8 mouse cellular contexts compared by ENCODE assay signal in genomic region chr19:46760375-46761160, GRCm38 (mm10). TPM values are rescaled to one million over a fixed set of nuclear protein-coding genes. Genes with fewer than 3 reads are reported as not detected.
A peak's percentile ranks its signal among the peaks of the same experiment; 100 is the strongest.
DNase-seq lines count a peak whose midpoint lies in the region; ATAC-seq and TF ChIP-seq lines count a peak whose summit lies in the region.

No protein-coding gene starts in this region.

- intact Hi-C loops in heart, postnatal 36 days (cut with DNase I), result loop anchor here (1.0 to 2.0 kb wide), 2 partner anchors 109 to 230 kb away; no protein-coding TSS in a partner anchor

- peak overlapping the region; percentile 71; the same call in 1 of the 2 replicates for H3K27ac ChIP-seq in forebrain, embryonic 14.5 days (ENCODE audit: low read depth, low read length)
- H3K27ac ChIP-seq in lung, embryonic 15.5 days, result no peak overlapping the region
- H3K27ac ChIP-seq in olfactory bulb, adult 2 months (ENCODE audit: insufficient read depth, low read depth, low read length), result peak overlapping the region; percentile 38

- peak; percentile 97 for TF ChIP-seq CTCF in olfactory bulb, adult 2 months (IDR thresholded peaks at IDR 0.05; ENCODE audit: insufficient read depth, low read depth, low read length)

- TF ChIP-seq POLR2A in olfactory bulb, adult 2 months (IDR thresholded peaks at IDR 0.05; ENCODE audit: insufficient read depth, low read depth, low read length), result no peak

- peak overlapping the region; percentile 99 for H3K4me2 ChIP-seq in forebrain, embryonic 14.5 days (ENCODE audit: low read length)
- peak overlapping the region; percentile 97 for H3K4me2 ChIP-seq in lung, embryonic 15.5 days

- H3K9me3 ChIP-seq in forebrain, embryonic 14.5 days (replicated peaks; ENCODE audit: control insufficient read depth, low read length), result no peaks in the 10 kb centered on the region
- no peaks in the 10 kb centered on the region for H3K9me3 ChIP-seq in lung, embryonic 15.5 days

- peak; percentile 72 for ATAC-seq in forebrain, embryonic 14.5 days
- peak; percentile 76 for ATAC-seq in lung, embryonic 15.5 days (ENCODE audit: borderline replicate concordance, extremely low read depth, low FRiP score, low TSS enrichment)

- H3K9ac ChIP-seq in forebrain, embryonic 14.5 days (ENCODE audit: low read length), result no peak overlapping the region
- H3K9ac ChIP-seq in lung, embryonic 15.5 days, result no peak overlapping the region

- peaks cover 12% of the 10 kb centered on the region; the same call in 1 of the 2 replicates for H3K27me3 ChIP-seq in forebrain, embryonic 14.5 days (replicated peaks; ENCODE audit: control insufficient read depth, insufficient read depth, low read length)
- H3K27me3 ChIP-seq in lung, embryonic 15.5 days, result peaks cover 36% of the 10 kb centered on the region

- peak overlapping the region; percentile 84 for H3K4me3 ChIP-seq in forebrain, embryonic 14.5 days (ENCODE audit: low read depth, low read length)
- peak overlapping the region; percentile 88 for H3K4me3 ChIP-seq in lung, embryonic 15.5 days
- peak overlapping the region; percentile 61 for H3K4me3 ChIP-seq in olfactory bulb, adult 2 months (ENCODE audit: insufficient read depth, low read depth, low read length)

- DNase-seq in ES-CJ7 (ENCODE audit: low read depth, low spot score), result peak; percentile 89
- peak; percentile 84 for DNase-seq in c-Kit-positive CD71-negative TER-119-negative erythroid progenitor cells, embryonic 14.5 days (ENCODE audit: low read depth)
- DNase-seq in forebrain, embryonic 14.5 days (ENCODE audit: low spot score), result peak; percentile 88
- DNase-seq in heart, postnatal 36 days, result peak; percentile 85 to 92
- DNase-seq in layer of hippocampus, adult 8-10 months (ENCODE audit: low spot score in 2 of 2), result peak; percentile 82 to 90
- peak; percentile 62 to 78 for DNase-seq in thymus, adult 18-20 months

- peaks cover 13% of the 10 kb centered on the region for H3K4me1 ChIP-seq in forebrain, embryonic 14.5 days (ENCODE audit: control insufficient read depth, insufficient read depth, low read length)
- peaks cover 18% of the 10 kb centered on the region for H3K4me1 ChIP-seq in lung, embryonic 15.5 days
- H3K4me1 ChIP-seq in olfactory bulb, adult 2 months (ENCODE audit: control insufficient read depth, insufficient read depth, low read length), result peaks cover 2% of the 10 kb centered on the region; the same call in 1 of the 2 replicates

- WGBS in forebrain, embryonic 14.5 days, result 18% methylated on average over 29 of the region's 29 CpGs
- 18% methylated on average over 29 of the region's 29 CpGs for WGBS in lung, embryonic 15.5 days
- WGBS in olfactory bulb, adult 2 months, result 19% methylated on average over 29 of the region's 29 CpGs

- H3K36me3 ChIP-seq in forebrain, embryonic 14.5 days (ENCODE audit: control insufficient read depth, insufficient read depth, low read length), result no peaks in the 10 kb centered on the region
- no peaks in the 10 kb centered on the region for H3K36me3 ChIP-seq in lung, embryonic 15.5 days

RNA-seq across cellular contexts. Expression of gene Cnnm2, which starts 0.8 kb away (rescaled TPM):
- polyA plus RNA-seq in forebrain, embryonic 14.5 days (2014; fragmentation: Nextera tagmentation; extraction: Ambion mirVana), result 2.8 and 4.1 TPM in 2 replicates
- 1 to 10 TPM; 6.0 to 6.7 TPM for total RNA-seq in heart, postnatal 36 days (2021)
- 10 to 100 TPM; 35.6 to 43.6 (median 39.9) TPM for total RNA-seq in layer of hippocampus, adult 8-10 months (2022)
- polyA plus RNA-seq in lung, embryonic 15.5 days (2015; fragmentation: Nextera tagmentation; extraction: Ambion mirVana), result 3.3 and 3.5 TPM in 2 replicates
- polyA plus RNA-seq in olfactory bulb, adult 2 months (2012; ENCODE audit: insufficient read depth, insufficient read length, low replicate concordance, missing spikeins), result not detected in 2 replicates

RNA-seq across cellular contexts. Expression of gene As3mt, which starts 53.3 kb away (rescaled TPM):
- 19.8 and 22.6 TPM in 2 replicates for polyA plus RNA-seq in forebrain, embryonic 14.5 days (2014; fragmentation: Nextera tagmentation; extraction: Ambion mirVana)
- 10 to 100 TPM; 88.6 to 96.2 TPM for total RNA-seq in heart, postnatal 36 days (2021)
- 10 to 100 TPM; 25.3 to 33.0 (median 29.8) TPM for total RNA-seq in layer of hippocampus, adult 8-10 months (2022)
- polyA plus RNA-seq in lung, embryonic 15.5 days (2015; fragmentation: Nextera tagmentation; extraction: Ambion mirVana), result 29.1 and 30.4 TPM in 2 replicates
- not detected in 2 replicates for polyA plus RNA-seq in olfactory bulb, adult 2 months (2012; ENCODE audit: insufficient read depth, insufficient read length, low replicate concordance, missing spikeins)
